7 mouse cellular contexts compared by ENCODE assay signal in genomic region chr2:26055046-26055746, GRCm38 (mm10). TPM values are rescaled to one million over a fixed set of nuclear protein-coding genes. Genes with fewer than 3 reads are reported as not detected.
DNase-seq lines count a peak whose midpoint lies in the region; ATAC-seq lines count a peak whose summit lies in the region.

No protein-coding gene starts in this region.

- no peaks in the 10 kb centered on the region for H3K9me3 ChIP-seq in intestine, embryonic 15.5 days
- no peaks in the 10 kb centered on the region for H3K9me3 ChIP-seq in limb, embryonic 10.5 days (replicated peaks)
- H3K9me3 ChIP-seq in midbrain, embryonic 15.5 days: no peaks in the 10 kb centered on the region

- H3K27me3 ChIP-seq in intestine, embryonic 15.5 days (replicated peaks): no peaks in the 10 kb centered on the region
- H3K27me3 ChIP-seq in limb, embryonic 10.5 days (ENCODE audit: low read depth, poor library complexity, severe bottlenecking): no peaks in the 10 kb centered on the region
- H3K27me3 ChIP-seq in midbrain, embryonic 15.5 days (replicated peaks): no peaks in the 10 kb centered on the region

- peaks cover 4% of the 10 kb centered on the region; the same call in 1 of the 2 replicates for H3K36me3 ChIP-seq in intestine, embryonic 15.5 days
- H3K36me3 ChIP-seq in limb, embryonic 10.5 days: no peaks in the 10 kb centered on the region
- H3K36me3 ChIP-seq in midbrain, embryonic 15.5 days (replicated peaks): no peaks in the 10 kb centered on the region

- no peak overlapping the region for H3K9ac ChIP-seq in intestine, embryonic 15.5 days
- no peak overlapping the region for H3K9ac ChIP-seq in midbrain, embryonic 15.5 days

- no peaks in the 10 kb centered on the region for H3K4me1 ChIP-seq in intestine, embryonic 15.5 days (replicated peaks)
- peaks cover 19% of the 10 kb centered on the region for H3K4me1 ChIP-seq in limb, embryonic 10.5 days
- no peaks in the 10 kb centered on the region for H3K4me1 ChIP-seq in midbrain, embryonic 15.5 days

- no peak overlapping the region for H3K4me3 ChIP-seq in intestine, embryonic 15.5 days (replicated peaks)
- no peak overlapping the region for H3K4me3 ChIP-seq in limb, embryonic 10.5 days
- H3K4me3 ChIP-seq in midbrain, embryonic 15.5 days: no peak overlapping the region

- peak; percentile 71 to 86 for DNase-seq in adrenal gland, adult (ENCODE audit: inconsistent age in 2 of 2, low spot score in 1 of 2)
- DNase-seq in cerebellum, postnatal 36 days: peak; percentile 66 to 75
- peak; percentile 65 for DNase-seq in gastrocnemius, postnatal 10 days
- DNase-seq in limb, embryonic 10.5 days (ENCODE audit: low spot score): peak; percentile 73
- peak; percentile 63 for DNase-seq in spleen, adult 12 weeks (ENCODE audit: low spot score)

- no peak overlapping the region for H3K4me2 ChIP-seq in intestine, embryonic 15.5 days (replicated peaks)
- H3K4me2 ChIP-seq in midbrain, embryonic 15.5 days: no peak overlapping the region

- ATAC-seq in intestine, embryonic 15.5 days: peak; percentile 82
- ATAC-seq in midbrain, embryonic 15.5 days (replicated peaks): peak; percentile 54

- H3K27ac ChIP-seq in intestine, embryonic 15.5 days: no peak overlapping the region
- H3K27ac ChIP-seq in limb, embryonic 10.5 days: no peak overlapping the region
- H3K27ac ChIP-seq in midbrain, embryonic 15.5 days: no peak overlapping the region

- 47% methylated on average over 8 of the region's 8 CpGs for WGBS in intestine, embryonic 15.5 days
- 50% methylated on average over 8 of the region's 8 CpGs for WGBS in limb, embryonic 10.5 days
- WGBS in midbrain, embryonic 15.5 days: 34% methylated on average over 8 of the region's 8 CpGs

RNA-seq across cellular contexts. Expression of gene Ubac1, which starts 33.6 kb away (rescaled TPM):
- total RNA-seq in gastrocnemius, postnatal 10 days (2021): 100 to 1,000 TPM; 185 to 191 TPM
- polyA plus RNA-seq in intestine, embryonic 15.5 days (2015; fragmentation: Nextera tagmentation; extraction: Ambion mirVana): 82.2 and 84.1 TPM in 2 replicates
- polyA plus RNA-seq in limb, embryonic 10.5 days (2016; fragmentation: Nextera tagmentation; extraction: Ambion mirVana): 95.5 and 95.6 TPM in 2 replicates
- 132 and 139 TPM in 2 replicates for polyA plus RNA-seq in midbrain, embryonic 15.5 days (2015; fragmentation: Nextera tagmentation; extraction: Ambion mirVana)
